Mouse (Mus musculus) erythroblast, embryonic 14.5 days (primary cell): ENCODE data around the gene Lmnb2.

Source experiments
- GATA1 ChIP-seq: IDR thresholded peaks from 2 replicates; pipeline ENCODE4 v1.6.1; 2012; ENCODE audit warnings: low read length, inconsistent platforms, mixed read lengths
- TAL1 ChIP-seq: IDR thresholded peaks from 3 replicates; pipeline ENCODE4 v1.6.1; 2012; ENCODE audit warnings: low read length, inconsistent platforms, mixed read lengths

- no peak for TF ChIP-seq GATA1
- no peak for TF ChIP-seq TAL1
Measured at GRCm38 (mm10) chr10:80967101-80967656, 49.1 kb upstream of the Lmnb2 start.
